Comparison of ENCODE assay signal across 8 mouse cellular contexts in the genomic region with DNA sequence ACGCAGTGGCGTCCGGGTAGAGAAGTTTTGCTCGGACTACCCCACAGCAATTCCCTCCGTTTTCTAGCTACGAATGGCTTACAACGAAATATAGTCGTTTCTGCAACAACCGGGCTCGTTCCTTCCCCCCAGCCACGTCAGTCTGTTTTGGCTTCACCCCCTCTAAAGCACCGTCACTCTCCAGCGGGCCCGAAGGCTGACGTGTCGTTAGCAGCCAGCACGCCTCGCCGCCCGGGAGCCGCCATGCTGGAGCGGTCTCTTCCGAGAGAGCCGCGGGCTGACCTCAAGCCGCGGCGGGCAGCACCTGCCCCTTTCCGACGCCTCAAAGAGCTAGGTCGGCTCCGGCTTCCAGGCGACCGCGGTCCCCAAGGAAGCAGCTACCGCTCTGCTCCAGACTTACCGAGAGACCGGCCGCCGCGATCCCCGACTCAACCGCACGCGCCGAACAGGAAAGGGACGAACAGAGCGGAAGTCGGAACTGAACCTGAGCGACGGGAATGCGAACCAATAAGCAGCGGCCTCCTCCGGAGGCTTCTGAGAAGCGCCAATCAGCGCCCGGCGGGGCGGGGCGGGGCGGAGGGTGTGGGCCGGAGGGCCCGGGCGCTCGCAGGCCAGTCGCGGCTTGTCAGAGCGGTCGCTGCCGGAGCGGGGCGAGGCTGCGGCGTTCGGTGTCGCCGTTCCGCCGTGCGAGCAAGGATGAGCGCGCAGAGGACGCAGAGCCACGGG. TPM values are rescaled to one million over a fixed set of nuclear protein-coding genes. Genes with fewer than 3 reads are reported as not detected.
DNase-seq lines count a peak whose midpoint lies in the region; ATAC-seq and TF ChIP-seq lines count a peak whose summit lies in the region.

A gene (minus strand): TSS at position 501 of the 726 bp plus-strand sequence.
A gene (plus strand): TSS at position 575 of the 726 bp plus-strand sequence.

- peak within 1 kb of the TSS; percentile 93 for H3K27ac ChIP-seq in forebrain, embryonic 12.5 days
- peak within 1 kb of the TSS; percentile 91 for H3K27ac ChIP-seq in heart, postnatal 0 days (ENCODE audit: low read depth)
- peak within 1 kb of the TSS; percentile 94 for H3K27ac ChIP-seq in liver, embryonic 16.5 days (ENCODE audit: low read length)
- peak within 1 kb of the TSS; percentile 95 for H3K27ac ChIP-seq in neural tube, embryonic 13.5 days (replicated peaks)
- H3K27ac ChIP-seq in testis, adult 2 months (ENCODE audit: control insufficient read depth, insufficient read depth, low read depth, low read length) = peak within 1 kb of the TSS; percentile 99

- peak; percentile 100 for ATAC-seq in forebrain, embryonic 12.5 days (ENCODE audit: low FRiP score)
- peak; percentile 99 for ATAC-seq in heart, postnatal 0 days (ENCODE audit: insufficient read depth, low read depth)
- ATAC-seq in liver, embryonic 16.5 days (ENCODE audit: low read depth) = peak; percentile 98
- peak; percentile 99 for ATAC-seq in neural tube, embryonic 13.5 days (ENCODE audit: low read depth)

- TF ChIP-seq EP300 in heart, postnatal 0 days (IDR thresholded peaks at IDR 0.05; ENCODE audit: low read depth) = no peak

- no peak for TF ChIP-seq CTCF in E14TG2a.4 (conservative IDR thresholded peaks at IDR 0.05; ENCODE audit: low read length)
- no peak for TF ChIP-seq CTCF in heart, postnatal 0 days (IDR thresholded peaks at IDR 0.05; ENCODE audit: low read depth)
- no peak for TF ChIP-seq CTCF in testis, adult 2 months (IDR thresholded peaks at IDR 0.05; ENCODE audit: control insufficient read depth, insufficient read depth, insufficient replicate concordance, low read depth, low read length)

- peak within 1 kb of the TSS; percentile 93 for H3K4me2 ChIP-seq in forebrain, embryonic 12.5 days
- H3K4me2 ChIP-seq in heart, postnatal 0 days (ENCODE audit: low read depth, low read length) = peak within 1 kb of the TSS; percentile 97
- H3K4me2 ChIP-seq in liver, embryonic 16.5 days (ENCODE audit: low read depth, low read length) = peak within 1 kb of the TSS; percentile 97
- H3K4me2 ChIP-seq in neural tube, embryonic 13.5 days = peak within 1 kb of the TSS; percentile 96

- H3K36me3 ChIP-seq in E14TG2a.4 (ENCODE audit: insufficient read depth, low read length) = peaks cover 48% of the 10 kb centered on the region
- H3K36me3 ChIP-seq in forebrain, embryonic 12.5 days (replicated peaks) = peaks cover 22% of the 10 kb centered on the region
- H3K36me3 ChIP-seq in heart, postnatal 0 days (replicated peaks; ENCODE audit: control insufficient read depth, insufficient read depth, low read length) = peaks cover 12% of the 10 kb centered on the region; the same call in 1 of the 2 replicates
- H3K36me3 ChIP-seq in liver, embryonic 16.5 days (ENCODE audit: control insufficient read depth, insufficient read depth) = peaks cover 14% of the 10 kb centered on the region
- H3K36me3 ChIP-seq in neural tube, embryonic 13.5 days = peaks cover 23% of the 10 kb centered on the region; the same call in 1 of the 2 replicates
- H3K36me3 ChIP-seq in testis, adult 2 months (ENCODE audit: control insufficient read depth, insufficient read depth, low read length) = no peaks in the 10 kb centered on the region

- peak; percentile 98 for DNase-seq in c-Kit-positive CD71-positive TER-119-positive erythroid progenitor cells, embryonic 14.5 days (ENCODE audit: low spot score)
- peak; percentile 97 for DNase-seq in heart, postnatal 0 days (ENCODE audit: low spot score)
- DNase-seq in kidney, postnatal 4 days = peak; percentile 100

- 1% methylated on average over 84 of the region's 84 CpGs for WGBS in forebrain, embryonic 12.5 days
- under 1% methylated on average over 81 of the region's 84 CpGs for WGBS in heart, postnatal 0 days
- under 1% methylated on average over 84 of the region's 84 CpGs for WGBS in liver, embryonic 16.5 days (ENCODE audit: insufficient replicate concordance)
- under 1% methylated on average over 83 of the region's 84 CpGs for WGBS in neural tube, embryonic 13.5 days

- peak within 1 kb of the TSS; percentile 98 for H3K4me3 ChIP-seq in E14TG2a.4 (replicated peaks; ENCODE audit: low read length)
- peak within 1 kb of the TSS; percentile 93 for H3K4me3 ChIP-seq in forebrain, embryonic 12.5 days (replicated peaks)
- peak within 1 kb of the TSS; percentile 84 for H3K4me3 ChIP-seq in heart, postnatal 0 days (ENCODE audit: low read depth, low read length)
- peak within 1 kb of the TSS; percentile 96 for H3K4me3 ChIP-seq in liver, embryonic 16.5 days (ENCODE audit: low read depth, low read length)
- H3K4me3 ChIP-seq in neural tube, embryonic 13.5 days = peak within 1 kb of the TSS; percentile 88
- peak within 1 kb of the TSS; percentile 99 for H3K4me3 ChIP-seq in testis, adult 2 months (ENCODE audit: control insufficient read depth, low read depth, low read length)

- H3K9ac ChIP-seq in forebrain, embryonic 12.5 days = peak within 1 kb of the TSS; percentile 95
- H3K9ac ChIP-seq in heart, postnatal 0 days (replicated peaks; ENCODE audit: low read depth, low read length) = peak within 1 kb of the TSS; percentile 85
- peak within 1 kb of the TSS; percentile 94 for H3K9ac ChIP-seq in liver, embryonic 16.5 days (ENCODE audit: low read depth, low read length)
- H3K9ac ChIP-seq in neural tube, embryonic 13.5 days = peak within 1 kb of the TSS; percentile 91

- TF ChIP-seq POLR2A in testis, adult 2 months (IDR thresholded peaks at IDR 0.05; ENCODE audit: control insufficient read depth, low read depth, low read length) = peak; percentile 95

- H3K4me1 ChIP-seq in E14TG2a.4 (replicated peaks; ENCODE audit: low read depth, low read length) = peaks cover 61% of the 10 kb centered on the region
- H3K4me1 ChIP-seq in forebrain, embryonic 12.5 days = peaks cover 23% of the 10 kb centered on the region
- H3K4me1 ChIP-seq in heart, postnatal 0 days (ENCODE audit: control insufficient read depth, insufficient read depth) = peaks cover 21% of the 10 kb centered on the region
- peaks cover 23% of the 10 kb centered on the region for H3K4me1 ChIP-seq in liver, embryonic 16.5 days (ENCODE audit: control insufficient read depth, low read depth, low read length)
- peaks cover 31% of the 10 kb centered on the region for H3K4me1 ChIP-seq in neural tube, embryonic 13.5 days (replicated peaks)
- H3K4me1 ChIP-seq in testis, adult 2 months (ENCODE audit: control insufficient read depth, insufficient read depth, low read length) = peaks cover 2% of the 10 kb centered on the region; the same call in 1 of the 2 replicates

- no peaks in the 10 kb centered on the region; the same call in 1 of the 2 replicates for H3K27me3 ChIP-seq in E14TG2a.4 (ENCODE audit: insufficient read depth, low read length)
- no peaks in the 10 kb centered on the region for H3K27me3 ChIP-seq in forebrain, embryonic 12.5 days
- H3K27me3 ChIP-seq in heart, postnatal 0 days (ENCODE audit: control insufficient read depth, insufficient read depth, low read length) = no peaks in the 10 kb centered on the region
- no peaks in the 10 kb centered on the region for H3K27me3 ChIP-seq in liver, embryonic 16.5 days (ENCODE audit: control insufficient read depth, insufficient read depth, low read depth, low read length)
- no peaks in the 10 kb centered on the region for H3K27me3 ChIP-seq in neural tube, embryonic 13.5 days
- H3K27me3 ChIP-seq in testis, adult 2 months (ENCODE audit: control insufficient read depth, insufficient read depth, low read length) = no peaks in the 10 kb centered on the region

- H3K9me3 ChIP-seq in E14TG2a.4 (ENCODE audit: low read length) = no peaks in the 10 kb centered on the region
- no peaks in the 10 kb centered on the region for H3K9me3 ChIP-seq in forebrain, embryonic 12.5 days
- no peaks in the 10 kb centered on the region for H3K9me3 ChIP-seq in heart, postnatal 0 days (replicated peaks; ENCODE audit: control insufficient read depth, low read length)
- H3K9me3 ChIP-seq in liver, embryonic 16.5 days (replicated peaks; ENCODE audit: control insufficient read depth, low read length) = no peaks in the 10 kb centered on the region
- no peaks in the 10 kb centered on the region for H3K9me3 ChIP-seq in neural tube, embryonic 13.5 days

RNA-seq across cellular contexts. Expression of the first gene that starts in this region (rescaled TPM):
- 480 and 487 TPM in 2 replicates for polyA plus RNA-seq in forebrain, embryonic 12.5 days (2016; fragmentation: Nextera tagmentation; extraction: Ambion mirVana)
- total RNA-seq in heart, postnatal 0 days (2014; rRNA removed; ENCODE audit: low replicate concordance) = 57.0 and 86.3 TPM in 2 replicates
- 502 and 513 TPM in 2 replicates for polyA plus RNA-seq in heart, postnatal 0 days (2015; fragmentation: Nextera tagmentation; extraction: Ambion mirVana)
- polyA plus RNA-seq in liver, embryonic 16.5 days (2015; fragmentation: Nextera tagmentation; extraction: Ambion mirVana) = 402 and 452 TPM in 2 replicates
- polyA plus RNA-seq in neural tube, embryonic 13.5 days (2015; fragmentation: Nextera tagmentation; extraction: Ambion mirVana) = 422 and 474 TPM in 2 replicates
- 144 and 183 TPM in 2 replicates for polyA plus RNA-seq in testis, adult 2 months (2012; rRNA removed)

RNA-seq across cellular contexts. Expression of the second gene that starts in this region (rescaled TPM):
- polyA plus RNA-seq in forebrain, embryonic 12.5 days (2016; fragmentation: Nextera tagmentation; extraction: Ambion mirVana) = 45.6 and 46.6 TPM in 2 replicates
- total RNA-seq in heart, postnatal 0 days (2014; rRNA removed; ENCODE audit: low replicate concordance) = 43.1 and 55.0 TPM in 2 replicates
- polyA plus RNA-seq in heart, postnatal 0 days (2015; fragmentation: Nextera tagmentation; extraction: Ambion mirVana) = 28.2 and 29.9 TPM in 2 replicates
- polyA plus RNA-seq in liver, embryonic 16.5 days (2015; fragmentation: Nextera tagmentation; extraction: Ambion mirVana) = 18.0 TPM in 2 replicates
- 38.5 and 42.2 TPM in 2 replicates for polyA plus RNA-seq in neural tube, embryonic 13.5 days (2015; fragmentation: Nextera tagmentation; extraction: Ambion mirVana)
- 10.2 and 12.0 TPM in 2 replicates for polyA plus RNA-seq in testis, adult 2 months (2012; rRNA removed)

Comparison
In these comparisons a context has a peak if more than half of its experiments do, and no peak if none do; other contexts are left out.
1. Peak in every context shown above with its lines: DNase-seq, ATAC-seq, H3K4me3 ChIP-seq and H3K27ac ChIP-seq.